ENCODE assay signal across 8 mouse cellular contexts in the genomic region with DNA sequence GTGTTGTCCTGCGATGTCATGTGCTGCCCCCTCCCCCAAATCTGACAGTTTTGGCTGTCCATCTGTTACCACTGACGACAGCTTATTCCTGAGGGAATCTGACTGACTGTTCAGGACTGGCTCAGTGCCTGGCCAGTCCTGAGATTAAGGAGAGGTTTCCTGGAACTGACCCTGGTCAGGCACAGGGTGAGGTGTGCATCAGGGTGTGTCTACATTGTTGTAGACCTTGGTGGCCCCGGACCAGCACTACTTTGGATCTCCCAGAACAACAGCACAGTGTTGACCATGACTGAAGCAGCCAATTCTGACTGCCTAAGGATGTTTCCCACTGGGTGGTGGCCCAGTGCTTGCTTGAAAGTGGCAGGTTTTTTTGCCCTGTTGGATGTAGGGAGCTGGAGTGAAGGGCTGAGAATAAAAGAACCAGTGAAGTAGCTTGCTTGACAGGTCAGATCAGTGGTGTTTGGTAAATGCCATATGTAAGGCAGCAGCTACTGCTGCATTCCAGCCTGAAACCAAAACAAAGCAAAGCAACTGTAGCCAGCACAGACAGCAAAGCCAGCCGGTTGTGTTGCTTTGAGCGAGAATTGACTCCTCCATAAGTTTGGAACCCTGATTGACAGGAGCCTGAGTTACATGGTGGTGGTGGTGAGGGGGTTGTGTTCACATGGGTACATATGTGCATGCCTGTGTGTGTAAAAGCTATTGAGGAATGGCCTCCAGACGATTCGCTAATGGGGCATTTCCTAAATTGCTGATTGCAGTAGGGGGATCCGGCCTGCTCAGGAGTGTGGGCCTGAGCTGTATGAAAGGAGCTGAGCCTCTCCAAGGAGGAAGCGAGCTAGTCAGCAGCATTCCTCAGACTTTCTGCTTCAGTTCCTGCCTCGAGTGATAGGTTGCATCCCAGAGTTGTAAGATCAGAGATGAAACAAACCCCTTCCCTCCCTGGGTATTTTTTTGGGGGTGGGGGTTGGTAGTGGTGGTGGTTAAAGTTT. TPM values are rescaled to one million over a fixed set of nuclear protein-coding genes. Genes with fewer than 3 reads are reported as not detected.
DNase-seq lines count a peak whose midpoint lies in the region; ATAC-seq lines count a peak whose summit lies in the region.

No protein-coding gene starts in this region.

- ATAC-seq in embryonic facial prominence, embryonic 15.5 days (ENCODE audit: insufficient number of reproducible peaks, low FRiP score, low TSS enrichment, low read depth), result peak; percentile 26; the same call in 1 of the 2 replicates
- peak; percentile 72 for ATAC-seq in lung, embryonic 15.5 days (ENCODE audit: borderline replicate concordance, extremely low read depth, low FRiP score, low TSS enrichment)
- ATAC-seq in stomach, embryonic 16.5 days (ENCODE audit: insufficient read depth, low FRiP score), result peak; percentile 46; the same call in 1 of the 2 replicates
- no peak; the same call in 1 of the 2 replicates for ATAC-seq in frontal cortex, adult (ENCODE audit: low TSS enrichment)

- DNase-seq in cerebellum, adult 11 months, result peak; percentile 19
- peak; percentile 22 to 40 for DNase-seq in heart, postnatal 36 days
- DNase-seq in layer of hippocampus, postnatal 25 days (ENCODE audit: extremely low spot score in 1 of 2, low spot score in 1 of 2), result no peak
- no peak for DNase-seq in natural killer cell, adult 2 months (ENCODE audit: low spot score in 2 of 2)

- H3K9ac ChIP-seq in embryonic facial prominence, embryonic 15.5 days, result no peak overlapping the region
- H3K9ac ChIP-seq in lung, embryonic 15.5 days, result no peak overlapping the region
- H3K9ac ChIP-seq in stomach, embryonic 16.5 days (ENCODE audit: low read length), result 0 out of 2 replicates have a peak overlapping the region, but pooled peaks have one; percentile 32

- H3K27ac ChIP-seq in embryonic facial prominence, embryonic 15.5 days (replicated peaks), result peak overlapping the region; percentile 8; the same call in 1 of the 2 replicates
- H3K27ac ChIP-seq in lung, embryonic 15.5 days, result peak overlapping the region; percentile 65
- peak overlapping the region; percentile 68 for H3K27ac ChIP-seq in stomach, embryonic 16.5 days (ENCODE audit: low read length)

- H3K4me3 ChIP-seq in embryonic facial prominence, embryonic 15.5 days (replicated peaks), result no peak overlapping the region
- H3K4me3 ChIP-seq in lung, embryonic 15.5 days, result no peak overlapping the region
- H3K4me3 ChIP-seq in stomach, embryonic 16.5 days (replicated peaks; ENCODE audit: low read length), result no peak overlapping the region

- H3K4me2 ChIP-seq in embryonic facial prominence, embryonic 15.5 days (replicated peaks), result no peak overlapping the region
- H3K4me2 ChIP-seq in lung, embryonic 15.5 days, result no peak overlapping the region
- H3K4me2 ChIP-seq in stomach, embryonic 16.5 days (ENCODE audit: low read depth, low read length), result no peak overlapping the region; the same call in 1 of the 2 replicates

- 22% methylated on average over 10 of the region's 10 CpGs for WGBS in embryonic facial prominence, embryonic 15.5 days
- 25% methylated on average over 10 of the region's 10 CpGs for WGBS in lung, embryonic 15.5 days
- 44% methylated on average over 10 of the region's 10 CpGs for WGBS in stomach, embryonic 16.5 days

- H3K4me1 ChIP-seq in embryonic facial prominence, embryonic 15.5 days, result peaks cover 16% of the 10 kb centered on the region
- peaks cover 21% of the 10 kb centered on the region for H3K4me1 ChIP-seq in lung, embryonic 15.5 days
- H3K4me1 ChIP-seq in stomach, embryonic 16.5 days (ENCODE audit: control insufficient read depth, insufficient read depth, low read length), result peaks cover 17% of the 10 kb centered on the region

- intact Hi-C loops in heart, postnatal 36 days (cut with DNase I), result no loop called here

- no peaks in the 10 kb centered on the region for H3K36me3 ChIP-seq in embryonic facial prominence, embryonic 15.5 days
- H3K36me3 ChIP-seq in lung, embryonic 15.5 days, result no peaks in the 10 kb centered on the region
- H3K36me3 ChIP-seq in stomach, embryonic 16.5 days (ENCODE audit: control insufficient read depth, insufficient read depth, low read length), result no peaks in the 10 kb centered on the region

- no peaks in the 10 kb centered on the region for H3K9me3 ChIP-seq in embryonic facial prominence, embryonic 15.5 days (replicated peaks)
- H3K9me3 ChIP-seq in lung, embryonic 15.5 days, result no peaks in the 10 kb centered on the region
- no peaks in the 10 kb centered on the region for H3K9me3 ChIP-seq in stomach, embryonic 16.5 days (replicated peaks; ENCODE audit: control insufficient read depth, low read length)

- no peaks in the 10 kb centered on the region for H3K27me3 ChIP-seq in embryonic facial prominence, embryonic 15.5 days
- no peaks in the 10 kb centered on the region for H3K27me3 ChIP-seq in lung, embryonic 15.5 days
- no peaks in the 10 kb centered on the region for H3K27me3 ChIP-seq in stomach, embryonic 16.5 days (ENCODE audit: control insufficient read depth, insufficient read depth, low read length)

RNA-seq across cellular contexts. Expression of a gene that starts 8.9 kb away (rescaled TPM):
- 18.4 and 22.8 TPM in 2 replicates for polyA plus RNA-seq in embryonic facial prominence, embryonic 15.5 days (2015; fragmentation: Nextera tagmentation; extraction: Ambion mirVana)
- total RNA-seq in heart, postnatal 36 days (2021), result 1 to 10 TPM; 4.3 to 6.3 TPM
- 41.3 and 47.2 TPM in 2 replicates for polyA plus RNA-seq in lung, embryonic 15.5 days (2015; fragmentation: Nextera tagmentation; extraction: Ambion mirVana)
- 33.2 and 49.8 TPM in 2 replicates for polyA plus RNA-seq in stomach, embryonic 16.5 days (2015; fragmentation: Nextera tagmentation; extraction: Ambion mirVana)
- total RNA-seq in layer of hippocampus, postnatal 25 days (2021), result 10 to 100 TPM; 27.6 to 28.6 TPM

Comparison
In these comparisons a context has a peak if more than half of its experiments do, and no peak if none do; other contexts are left out.
1. DNase-seq: peak in cerebellum, adult 11 months (single experiment) and heart, postnatal 36 days (2 of 2); none in layer of hippocampus, postnatal 25 days (0 of 2) and natural killer cell, adult 2 months (0 of 2).
2. H3K27ac ChIP-seq: peak in every context shown above with its lines; median percentile 68 in stomach, embryonic 16.5 days; 65 in lung, embryonic 15.5 days; 8 in embryonic facial prominence, embryonic 15.5 days.